Mouse (Mus musculus) E14TG2a.4 (cell line): ENCODE measurements at regions not wholly inside any gene's neighbourhood (a gene's known extent, or its start where the extent isn't known, plus 50 kb on each side); places are given as distances from the start of the nearest gene placed in this dataset.
A peak's percentile ranks its signal among the peaks of the same experiment; 100 is the strongest.

Source experiments
- H3K27me3 ChIP-seq: 2 replicates; pipeline ENCODE4 v1.6.1; 2014; ENCODE audit warnings: low read length, control low read depth; ENCODE audit not compliant: insufficient read depth
- H3K36me3 ChIP-seq: 2 replicates; pipeline ENCODE4 v1.6.1; 2014; ENCODE audit warnings: low read length, control low read depth; ENCODE audit not compliant: insufficient read depth
- H3K4me1 ChIP-seq: replicated peaks from 2 replicates; pipeline ENCODE4 v1.6.1; 2014; ENCODE audit warnings: low read depth, low read length, control low read depth
- H3K4me3 ChIP-seq: replicated peaks from 2 replicates; pipeline ENCODE4 v1.5.1; 2014; ENCODE audit warnings: mild to moderate bottlenecking, low read length
- H3K9me3 ChIP-seq: 2 replicates; pipeline ENCODE4 v1.6.1; 2014; ENCODE audit warnings: low read length, control low read depth
- CTCF ChIP-seq: conservative IDR thresholded peaks from 2 replicates; pipeline ENCODE4 v1.5.1; 2014; ENCODE audit warnings: low read length
- NANOG ChIP-seq: IDR thresholded peaks from 2 replicates; pipeline ENCODE4 v1.6.1; 2014; ENCODE audit warnings: borderline replicate concordance, low read length, mixed read lengths
- POU5F1 ChIP-seq: IDR thresholded peaks from 2 replicates; pipeline ENCODE4 v1.6.1; 2014; ENCODE audit warnings: low read length, borderline replicate concordance

GRCm38 (mm10) chr8:4411126-4411525 lies 81.7 kb upstream of the Cers4 start:
- Histone ChIP-seq H3K9me3 (peaks cover 5% of the 10 kb centered on the region; the same call in 1 of the 2 replicates), H3K4me3 (no peak overlapping the region), H3K36me3 (no peaks in the 10 kb centered on the region), H3K27me3 (no peaks in the 10 kb centered on the region), H3K4me1 (no peaks in the 10 kb centered on the region)
- TF ChIP-seq NANOG: no peak
- TF ChIP-seq CTCF: no peak
- no peak for TF ChIP-seq POU5F1

GRCm38 (mm10) chr8:4411836-4412235 lies 81.0 kb upstream of the Cers4 start:
- H3K9me3 ChIP-seq: peaks cover 5% of the 10 kb centered on the region; the same call in 1 of the 2 replicates
- H3K4me3 ChIP-seq: no peak overlapping the region
- no peaks in the 10 kb centered on the region for H3K36me3 ChIP-seq
- TF ChIP-seq NANOG (no peak), CTCF (no peak), POU5F1 (no peak)
- no peaks in the 10 kb centered on the region for H3K4me1 ChIP-seq
- no peaks in the 10 kb centered on the region for H3K27me3 ChIP-seq

DNA sequence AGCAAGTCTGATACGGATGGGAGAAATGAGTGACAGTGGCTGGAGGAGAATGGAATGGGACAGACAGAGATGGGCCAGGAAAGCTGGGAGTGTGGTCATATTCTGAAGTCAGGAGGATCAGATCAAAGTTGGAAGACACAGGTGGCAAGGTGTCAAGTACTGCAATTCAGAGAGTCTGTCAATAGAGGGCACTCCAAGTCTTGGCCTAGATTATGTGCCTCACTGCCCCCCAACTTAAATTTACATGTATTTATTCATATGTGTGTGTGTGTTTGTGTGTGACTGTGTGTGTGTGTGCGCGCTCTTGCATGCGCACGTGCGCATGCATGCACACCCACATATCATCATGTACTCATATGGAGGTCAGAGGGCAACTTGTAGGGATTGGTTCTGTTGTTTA lies 79.6 kb upstream of the Cers4 start:
- Histone ChIP-seq H3K9me3 (peaks cover 5% of the 10 kb centered on the region; the same call in 1 of the 2 replicates), H3K27me3 (no peaks in the 10 kb centered on the region), H3K36me3 (no peaks in the 10 kb centered on the region), H3K4me3 (no peak overlapping the region), H3K4me1 (no peaks in the 10 kb centered on the region)
- TF ChIP-seq CTCF (peak; percentile 60), POU5F1 (no peak), NANOG (no peak)

DNA sequence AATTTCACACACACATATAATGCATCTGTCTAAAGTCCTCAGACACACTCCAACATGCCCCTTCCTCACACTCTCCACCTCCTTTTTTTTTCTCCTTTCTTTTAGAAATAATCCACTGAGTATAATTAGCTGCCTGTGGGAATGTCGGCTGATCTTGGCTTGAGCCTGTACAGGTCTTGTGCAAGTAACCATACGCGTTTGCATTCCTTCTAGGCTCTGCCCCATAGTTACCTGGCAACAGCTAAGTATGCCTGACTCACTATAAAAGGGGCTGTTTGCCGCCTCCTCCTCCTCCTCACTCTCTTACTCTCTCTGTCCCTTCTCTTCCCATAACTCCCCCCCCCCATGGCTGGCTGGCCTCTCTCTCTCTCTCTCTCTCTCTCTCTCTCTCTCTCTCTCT lies 79.1 kb upstream of the Cers4 start:
- no peaks in the 10 kb centered on the region for H3K36me3 ChIP-seq
- TF ChIP-seq CTCF (no peak), POU5F1 (no peak), NANOG (no peak)
- H3K9me3 ChIP-seq: 0 out of 2 replicates have a peak, but pooled peaks cover 5% of the 10 kb centered on the region
- no peaks in the 10 kb centered on the region for H3K4me1 ChIP-seq
- no peaks in the 10 kb centered on the region for H3K27me3 ChIP-seq
- H3K4me3 ChIP-seq: no peak overlapping the region

DNA sequence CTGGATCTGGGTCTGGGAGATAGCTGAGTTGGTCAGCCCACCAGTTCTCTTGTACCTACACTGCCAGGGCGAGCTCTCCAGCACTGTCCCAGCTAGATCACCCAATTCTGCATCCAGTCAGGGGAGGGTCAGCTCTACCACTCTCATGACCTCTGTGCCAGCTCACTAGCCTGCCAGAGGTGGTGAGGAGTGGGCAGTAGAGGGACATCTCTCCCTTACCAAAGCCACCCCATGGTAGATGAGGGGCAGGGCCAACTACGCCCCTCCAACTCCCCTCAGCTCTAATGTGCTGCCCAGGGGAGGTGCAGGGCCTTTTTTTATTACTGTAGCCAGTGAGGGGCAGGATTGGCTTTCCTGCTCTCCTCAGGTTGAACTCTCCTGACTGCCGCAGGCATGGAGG lies 75.7 kb upstream of the Cers4 start:
- no peak for TF ChIP-seq NANOG
- TF ChIP-seq CTCF: no peak
- H3K4me1 ChIP-seq: no peaks in the 10 kb centered on the region
- no peak overlapping the region for H3K4me3 ChIP-seq

DNA sequence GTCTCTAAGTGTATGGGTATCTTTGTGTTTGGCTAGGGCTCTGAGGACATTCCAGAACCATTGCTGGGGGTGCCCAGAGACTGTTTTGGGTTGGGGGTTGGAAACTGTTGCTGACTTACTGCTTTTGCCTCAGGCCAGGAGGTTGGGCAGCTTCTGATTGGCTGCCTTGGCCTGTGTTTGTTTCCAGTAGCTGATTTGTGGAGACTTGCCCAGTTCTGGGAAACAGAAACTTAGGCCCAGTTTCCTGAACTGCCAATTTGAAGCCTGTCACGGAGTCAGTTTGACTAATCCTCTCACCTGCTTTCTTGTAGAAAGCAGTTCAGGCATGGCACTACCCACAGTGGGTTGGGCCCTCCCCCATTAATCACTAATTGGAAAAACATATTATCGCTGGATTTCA lies 59.7 kb upstream of the Cers4 start:
- no peak overlapping the region for H3K4me3 ChIP-seq
- H3K4me1 ChIP-seq: no peaks in the 10 kb centered on the region
- TF ChIP-seq NANOG: no peak
- TF ChIP-seq POU5F1: no peak
- TF ChIP-seq CTCF: no peak
- no peaks in the 10 kb centered on the region for H3K36me3 ChIP-seq
- H3K9me3 ChIP-seq: peaks cover 76% of the 10 kb centered on the region
- no peaks in the 10 kb centered on the region for H3K27me3 ChIP-seq

More for the DNA sequence above, 75.7 kb upstream of the Cers4 start:
- Histone ChIP-seq H3K27me3 (no peaks in the 10 kb centered on the region), H3K9me3 (no peaks in the 10 kb centered on the region), H3K36me3 (no peaks in the 10 kb centered on the region)

DNA sequence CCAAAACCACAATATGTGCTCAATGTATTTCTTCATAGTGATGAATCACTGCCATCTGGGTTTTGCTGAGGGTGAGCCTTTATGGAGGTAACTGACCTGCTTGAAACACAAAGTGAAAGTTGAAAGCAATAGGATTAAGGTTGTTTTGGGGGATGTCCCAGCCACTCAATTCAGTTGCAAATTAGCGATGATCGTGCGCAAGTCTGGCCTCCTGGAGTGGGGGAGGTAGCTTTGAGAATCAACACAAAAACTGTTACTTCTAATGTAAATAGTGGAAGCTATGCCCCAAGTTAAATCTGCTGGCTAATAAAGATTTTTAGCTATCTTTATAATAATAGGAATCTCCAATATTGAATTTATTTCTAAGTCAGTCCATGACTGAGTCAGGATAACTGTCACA lies 56.3 kb upstream of the Cers4 start:
- no peaks in the 10 kb centered on the region for H3K27me3 ChIP-seq
- peaks cover 43% of the 10 kb centered on the region for H3K9me3 ChIP-seq
- H3K4me1 ChIP-seq: no peaks in the 10 kb centered on the region
- TF ChIP-seq CTCF (no peak), NANOG (no peak), POU5F1 (no peak)
- no peak overlapping the region for H3K4me3 ChIP-seq
- H3K36me3 ChIP-seq: no peaks in the 10 kb centered on the region
